Mouse (Mus musculus) heart, adult 18-20 months (tissue): ENCODE results near the gene Ccdc136. TPM values are rescaled to one million over a fixed set of nuclear protein-coding genes. Genes with fewer than 3 reads are reported as not detected.
A peak's percentile ranks its signal among the peaks of the same experiment; 100 is the strongest.
"Not testable (repeated sequence)": the region's sequence is repeated elsewhere in the genome, so short reads cannot be mapped to it uniquely, and the experiment has no call there.

Experiments
- DNase-seq, 2 experiments: peaks; one replicate each; pipeline ENCODE4 v3.0.0; 2021 to 2022; ENCODE audit warnings: mixed read lengths in 1 of 2
- long read RNA-seq, 2 experiments: library from polyadenylated mRNA; stranded (forward); transcript quantifications; one replicate each; pipeline ENCODE4 v2.0.0; 2021
- total RNA-seq, 2 experiments: library from RNA; stranded (reverse); gene quantifications; 2 replicates each; pipeline ENCODE4 v1.2.3; 2021

Gene Ccdc136
- total RNA-seq, result 1 to 10 TPM; 1.6 to 2.1 TPM
- long read RNA-seq, experiment 1, partial matches to known transcripts, result 0 of 2 reads
- long read RNA-seq, experiment 1, other reads (novel, unspliced or antisense), result 0 of 2 reads
- long read RNA-seq, experiment 2, result 0 reads

DNA sequence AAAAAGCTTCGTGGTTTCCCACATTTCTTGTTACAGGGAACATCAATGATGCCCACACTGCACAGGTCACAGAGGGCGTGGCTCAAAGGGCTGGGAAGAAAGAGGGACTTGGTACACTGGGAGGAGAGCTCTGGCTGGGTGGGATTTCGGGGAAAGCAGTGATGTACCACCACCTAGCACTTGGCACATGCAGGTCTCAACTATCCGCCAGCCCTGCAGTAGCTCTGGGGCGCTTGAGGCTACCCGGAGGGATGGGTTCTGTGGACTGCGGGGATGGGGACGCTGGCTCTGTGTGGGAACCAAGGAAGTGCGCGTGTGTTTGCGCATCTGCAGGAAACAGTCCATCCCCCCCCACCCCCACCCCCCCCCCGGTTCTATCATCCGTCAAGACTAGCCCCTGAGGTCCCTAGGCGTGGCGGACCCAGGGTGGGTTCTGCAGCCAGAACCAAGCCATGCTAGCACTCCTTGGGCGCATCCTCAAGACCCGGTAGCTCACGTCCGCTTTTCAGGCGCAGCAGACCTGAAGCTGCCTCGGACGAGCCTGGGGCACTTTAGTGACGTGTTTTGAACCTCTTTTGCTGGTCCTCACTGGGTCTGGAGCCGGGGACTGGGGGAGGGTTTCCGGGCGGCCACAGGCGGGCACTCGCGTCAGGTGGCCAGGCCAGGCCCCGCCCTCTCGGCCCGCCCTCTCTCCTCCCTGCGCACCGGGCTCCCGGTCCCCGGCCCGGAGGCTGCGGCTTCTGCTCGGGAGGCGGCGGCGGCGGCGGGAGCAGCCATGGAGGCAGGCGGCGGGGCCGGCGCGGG lies at the start of gene Ccdc136:
Gene Ccdc136, plus strand, starts transcription at position 400 of the 804 bp plus-strand sequence.
- DNase-seq, result peak; percentile 76 to 81

- DNase-seq, result not testable (repeated sequence)
Measured at GRCm38 (mm10) chr6:29346512-29346911, 49.6 kb upstream of the Ccdc136 start.

- no peak for DNase-seq
Measured at GRCm38 (mm10) chr6:29347189-29347588, 48.9 kb upstream of the Ccdc136 start.

GRCm38 (mm10) chr6:29347665-29348370 lies 48.3 kb upstream of the Ccdc136 start, which contains the start of gene Calu:
TSS of gene Calu (plus strand) at chr6:29348069.
- DNase-seq, result peak; percentile 100

DNA sequence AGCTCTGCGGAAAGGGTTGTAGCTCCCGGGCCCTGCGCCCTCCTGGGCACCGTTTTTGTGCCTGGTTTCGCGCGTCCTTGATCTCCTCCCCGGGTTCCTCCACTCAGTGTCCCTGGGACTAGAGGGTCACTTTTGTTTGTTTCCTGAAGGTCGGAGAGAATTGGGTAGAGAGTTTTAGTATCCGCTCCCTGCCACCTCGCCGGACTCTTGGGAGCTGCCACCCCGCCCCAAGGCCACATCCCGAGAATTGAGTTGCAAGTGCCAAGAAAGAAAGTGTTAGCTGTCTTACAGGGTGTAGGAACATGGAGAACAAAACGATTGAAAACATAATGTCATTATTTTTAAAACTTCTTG lies 47.8 kb upstream of the Ccdc136 start:
- no peak for DNase-seq

GRCm38 (mm10) chr6:29351613-29352012 lies 44.5 kb upstream of the Ccdc136 start:
- no peak for DNase-seq

- peak; percentile 6 to 28 for DNase-seq
Measured at GRCm38 (mm10) chr6:29352816-29353215, 43.3 kb upstream of the Ccdc136 start.

DNA sequence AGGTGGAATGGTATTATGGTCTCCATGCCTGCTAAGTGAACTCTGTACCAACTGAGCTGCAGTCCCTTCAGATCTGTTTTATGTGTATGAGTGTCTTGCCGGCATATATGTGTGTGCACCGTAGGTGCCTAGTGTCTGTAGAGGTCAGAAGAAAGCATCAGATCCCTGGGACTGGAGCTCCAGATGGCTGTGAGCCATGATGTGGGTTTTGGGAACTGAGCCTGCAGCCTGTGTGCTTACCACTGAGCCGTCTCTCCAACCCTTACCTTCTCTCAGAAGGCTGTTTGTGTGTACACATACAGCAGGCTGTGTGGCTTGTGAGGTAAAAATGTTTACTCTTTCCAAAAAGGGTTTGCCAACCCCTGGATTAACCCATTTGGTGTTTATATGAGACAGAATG lies 36.7 kb upstream of the Ccdc136 start:
- peak; percentile 35 to 48 for DNase-seq

DNA sequence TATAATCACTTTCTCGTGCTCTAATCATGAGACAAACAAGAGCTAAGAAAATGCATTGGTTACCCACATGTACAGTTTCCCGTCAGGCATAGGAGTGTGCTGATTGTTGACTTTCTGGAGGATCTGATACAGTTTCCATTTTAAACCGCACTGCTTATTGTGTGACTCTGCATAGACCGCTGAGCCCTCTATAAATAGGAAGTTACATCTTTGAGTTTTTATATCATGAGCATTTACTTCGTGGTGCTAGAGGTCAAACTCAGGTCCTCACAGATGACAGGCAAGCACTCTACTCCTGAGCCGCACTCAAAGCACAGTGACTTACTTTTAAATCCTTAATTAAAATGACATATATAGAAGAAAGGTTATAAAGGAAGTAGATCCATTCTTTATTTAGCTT lies 35.9 kb upstream of the Ccdc136 start:
- DNase-seq, result peak in 1 of 2 experiments; percentile 11

GRCm38 (mm10) chr6:29362246-29363128 lies 33.6 kb upstream of the Ccdc136 start:
- DNase-seq, result peak; percentile 13 to 38

- no peak for DNase-seq
Measured at GRCm38 (mm10) chr6:29363129-29363515, 33.0 kb upstream of the Ccdc136 start.

- no peak for DNase-seq
Measured at GRCm38 (mm10) chr6:29365277-29365676, 30.8 kb upstream of the Ccdc136 start.

DNA sequence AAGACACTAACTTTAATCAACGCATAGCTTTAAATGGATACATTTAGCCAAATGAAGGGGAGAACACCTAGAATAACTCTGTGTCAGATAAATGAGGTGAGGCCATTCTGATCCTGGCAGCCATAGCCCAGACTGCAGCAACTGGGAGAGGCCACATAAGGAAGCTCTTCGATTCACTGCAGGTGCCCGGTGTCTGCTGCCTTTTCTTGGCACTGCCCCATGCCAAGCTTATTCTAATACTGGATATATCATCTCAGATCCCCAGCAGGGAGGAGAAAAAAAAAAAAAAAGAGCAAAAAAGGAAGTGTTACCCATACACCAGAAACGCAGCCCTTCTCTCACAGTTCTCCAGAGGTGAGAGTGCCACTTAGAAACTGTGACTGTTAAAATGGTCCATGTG lies 18.7 kb upstream of the Ccdc136 start:
- no peak for DNase-seq

GRCm38 (mm10) chr6:29378678-29379077 lies 17.4 kb upstream of the Ccdc136 start:
- no peak for DNase-seq

- no peak for DNase-seq
Measured at GRCm38 (mm10) chr6:29379954-29380353, 16.2 kb upstream of the Ccdc136 start.

GRCm38 (mm10) chr6:29382442-29382841 lies 13.7 kb upstream of the Ccdc136 start:
- no peak for DNase-seq

DNA sequence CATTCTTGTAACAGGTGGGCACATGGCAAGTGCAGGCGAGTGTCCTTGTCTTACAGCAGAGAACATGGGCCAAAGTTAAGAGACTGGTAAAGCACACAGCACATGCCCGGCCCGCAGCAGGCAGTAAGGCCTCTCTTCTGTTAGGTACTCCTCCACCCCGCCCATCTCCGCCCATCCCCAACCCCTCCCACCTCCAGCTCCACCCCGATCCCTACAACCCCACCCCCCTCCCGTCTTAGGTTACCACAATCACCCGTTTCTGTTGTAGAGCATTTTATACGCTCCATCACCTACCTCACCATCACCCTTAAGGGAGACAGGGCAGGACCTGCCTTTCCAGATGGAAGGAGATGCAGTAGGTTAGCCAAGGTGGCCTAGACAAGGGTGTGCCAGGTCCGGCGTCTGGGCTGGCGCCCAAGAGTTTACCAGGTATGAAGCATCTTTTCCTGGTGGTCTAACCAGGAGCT lies 8.0 kb upstream of the Ccdc136 start, which contains the start of gene Opn1sw:
Gene Opn1sw, minus strand, starts transcription at position 417 of the 467 bp plus-strand sequence.
- DNase-seq, result no peak

- peak; percentile 94 to 96 for DNase-seq
Measured at GRCm38 (mm10) chr6:29388606-29389080, 7.5 kb upstream of the Ccdc136 start.

GRCm38 (mm10) chr6:29389425-29389824 lies 6.7 kb upstream of the Ccdc136 start:
- peak in 1 of 2 experiments; percentile 10 for DNase-seq

DNA sequence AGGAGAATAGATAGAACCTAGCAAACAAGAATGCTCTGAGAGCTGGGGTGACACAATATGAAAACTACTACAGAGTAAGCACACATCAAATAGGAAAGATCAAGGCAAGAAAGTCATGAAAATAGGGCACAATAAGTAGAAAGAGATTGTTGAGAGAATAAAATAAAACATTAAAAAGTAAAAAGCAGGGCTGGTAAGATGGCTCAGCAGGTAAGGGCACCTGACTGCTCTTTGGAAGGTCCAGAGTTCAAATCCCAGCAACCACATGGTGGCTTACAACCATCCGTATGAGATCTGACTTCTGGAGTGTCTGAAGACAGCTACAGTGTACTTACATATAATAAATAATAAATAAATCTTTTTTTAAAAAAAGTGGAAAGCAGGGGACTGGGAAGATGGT lies 5.6 kb upstream of the Ccdc136 start:
- not testable (repeated sequence) for DNase-seq

- not testable (repeated sequence) for DNase-seq
Measured at GRCm38 (mm10) chr6:29391241-29391640, 4.9 kb upstream of the Ccdc136 start.

GRCm38 (mm10) chr6:29391802-29392201 lies 4.3 kb upstream of the Ccdc136 start:
- DNase-seq, result no peak
